Mouse (Mus musculus): ENCODE measurements around the gene Iscu.

The Iscu gene

GRCm38 (mm10) chr5:113814111-113815040 is 41.8 kb downstream of the Iscu start:
- DNase-seq (ENCODE audit: low spot score in 2 of 2) = no peak

GRCm38 (mm10) chr5:113815041-113815389 is 42.5 kb downstream of the Iscu start:
- no peak for DNase-seq (ENCODE audit: low spot score in 2 of 2)

DNA sequence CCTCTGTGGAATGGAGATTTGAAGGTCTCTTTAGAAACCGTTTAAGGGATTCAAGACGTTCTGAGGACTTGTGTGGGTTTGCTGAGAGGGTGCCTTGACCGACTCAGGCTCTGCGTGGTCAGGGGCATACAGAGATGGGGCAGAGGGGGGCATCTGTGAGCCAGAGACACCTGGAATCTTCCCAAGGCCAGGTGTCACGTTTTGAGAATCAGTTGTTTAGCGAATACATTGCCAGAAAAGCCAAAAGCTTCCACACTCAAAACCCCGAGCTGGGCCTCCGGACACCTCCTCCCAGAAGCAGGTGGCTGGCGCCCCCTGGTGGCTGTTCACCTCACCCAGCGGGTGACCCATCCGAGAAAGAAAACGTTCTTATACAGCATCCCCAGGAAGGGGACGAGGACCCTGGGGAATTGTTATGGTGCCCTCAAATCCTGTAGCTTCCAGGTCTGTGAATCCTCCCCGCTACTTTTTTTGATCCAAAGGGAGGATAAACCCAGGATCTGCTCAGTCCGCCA is 43.1 kb downstream of the Iscu start:
- DNase-seq (ENCODE audit: low spot score in 2 of 2) = peak; percentile 12 to 64

- no peak for DNase-seq (ENCODE audit: low spot score in 2 of 2)
Measured at GRCm38 (mm10) chr5:113818572-113818971, 46.0 kb downstream of the Iscu start.

GRCm38 (mm10) chr5:113824228-113824627 is 51.7 kb downstream of the Iscu start:
- no peak for DNase-seq (ENCODE audit: low spot score in 2 of 2)

GRCm38 (mm10) chr5:113825558-113825957 is 53.0 kb downstream of the Iscu start:
- DNase-seq (ENCODE audit: low spot score in 2 of 2) = no peak

DNA sequence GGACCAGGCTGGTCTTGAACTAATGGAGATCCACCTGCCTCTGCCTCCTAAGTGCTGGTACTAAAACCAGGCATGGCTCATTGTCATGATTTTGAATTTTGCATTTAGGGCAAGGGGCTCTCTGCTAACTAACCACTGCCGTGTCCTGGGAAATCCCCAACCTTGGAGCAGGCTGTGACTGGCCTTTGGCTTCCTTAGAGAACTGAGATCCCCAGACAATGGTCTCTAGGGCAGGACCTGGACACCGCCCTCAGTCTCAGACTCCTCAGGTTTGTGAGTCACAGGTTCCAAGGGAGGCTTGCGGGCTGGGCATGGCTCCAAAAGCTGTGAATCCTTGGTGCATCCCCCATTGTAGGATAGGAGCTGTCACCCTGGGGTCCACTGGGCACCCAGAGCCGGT is 54.1 kb downstream of the Iscu start:
- no peak for DNase-seq (ENCODE audit: low spot score in 2 of 2)

All from urinary bladder, postnatal 36 days (tissue).